Mouse (Mus musculus): ENCODE results near the gene Pcgf3.
"Not testable (repeated sequence)": the region's sequence is repeated elsewhere in the genome, so short reads cannot be mapped to it uniquely, and the experiment has no call there.

Pcgf3 gene

GRCm38 (mm10) chr5:108469617-108470016 lies 8.6 kb downstream of the Pcgf3 start:
- DNase-seq (ENCODE audit: low spot score): no peak

DNA sequence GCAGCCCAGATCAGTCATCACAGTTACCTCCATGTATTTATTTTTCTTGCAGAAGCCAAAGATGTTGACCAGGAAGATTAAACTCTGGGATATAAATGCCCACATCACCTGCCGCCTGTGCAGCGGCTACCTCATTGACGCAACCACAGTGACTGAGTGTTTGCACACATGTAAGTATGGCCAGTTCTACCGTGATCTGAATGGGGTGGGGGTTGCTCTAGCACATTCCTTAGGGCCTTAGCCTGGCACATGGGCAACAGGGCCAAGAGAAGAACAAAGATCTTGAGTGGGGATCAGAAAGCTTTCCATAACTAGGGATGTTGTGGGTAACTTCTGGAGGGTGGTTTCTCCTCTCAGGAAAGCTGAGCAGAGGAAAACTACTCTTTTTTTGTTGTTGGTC lies 12.7 kb downstream of the Pcgf3 start:
- DNase-seq (ENCODE audit: low spot score): no peak

DNA sequence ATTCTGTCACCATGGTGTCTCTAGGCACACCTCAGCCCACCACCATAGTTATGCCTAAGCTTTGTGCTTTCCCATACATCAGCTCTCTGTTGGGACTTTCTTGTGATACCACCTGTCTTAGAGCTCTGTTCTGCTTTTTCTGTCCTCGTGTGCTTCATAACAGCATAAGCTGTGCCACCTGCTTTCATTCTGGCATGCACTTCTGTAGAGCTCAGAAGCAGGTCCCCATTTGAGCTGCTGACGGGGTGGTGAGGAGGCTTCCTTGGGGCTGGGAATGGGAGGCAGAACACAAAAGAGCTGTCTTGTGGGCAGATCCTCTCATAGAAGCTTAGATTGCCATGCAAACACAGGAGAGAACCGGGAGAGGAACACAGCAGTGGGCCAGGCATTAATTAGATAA lies 14.9 kb downstream of the Pcgf3 start:
- DNase-seq (ENCODE audit: low spot score): no peak

- DNase-seq (ENCODE audit: low spot score): no peak
These were observed 22.0 kb downstream of the Pcgf3 start for GRCm38 (mm10) chr5:108483006-108483405.

DNA sequence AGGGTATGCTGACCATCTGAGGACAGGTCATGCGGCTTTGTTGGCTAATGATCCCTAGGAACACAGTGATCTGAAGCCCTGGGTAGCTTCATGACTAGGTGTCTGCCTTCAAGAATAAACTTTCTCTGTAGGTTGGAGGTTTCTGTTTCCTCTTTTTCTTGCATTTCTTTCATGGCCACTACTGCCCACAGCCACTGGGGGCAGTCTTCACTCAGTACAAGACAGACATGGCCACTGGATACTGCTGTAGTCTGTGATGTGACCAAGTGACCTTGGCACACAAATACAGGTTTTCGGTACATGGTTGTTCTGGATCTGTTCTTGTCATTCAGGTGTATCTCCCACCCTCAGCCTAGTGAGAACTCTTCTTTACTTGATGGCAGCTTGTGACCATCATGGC lies 24.2 kb downstream of the Pcgf3 start:
- no peak for DNase-seq (ENCODE audit: low spot score)

- not testable (repeated sequence) for DNase-seq (ENCODE audit: low spot score)
These were observed 25.1 kb downstream of the Pcgf3 start for GRCm38 (mm10) chr5:108486148-108486547.

GRCm38 (mm10) chr5:108501573-108501972 lies 40.5 kb downstream of the Pcgf3 start:
- no peak for DNase-seq (ENCODE audit: low spot score)

DNA sequence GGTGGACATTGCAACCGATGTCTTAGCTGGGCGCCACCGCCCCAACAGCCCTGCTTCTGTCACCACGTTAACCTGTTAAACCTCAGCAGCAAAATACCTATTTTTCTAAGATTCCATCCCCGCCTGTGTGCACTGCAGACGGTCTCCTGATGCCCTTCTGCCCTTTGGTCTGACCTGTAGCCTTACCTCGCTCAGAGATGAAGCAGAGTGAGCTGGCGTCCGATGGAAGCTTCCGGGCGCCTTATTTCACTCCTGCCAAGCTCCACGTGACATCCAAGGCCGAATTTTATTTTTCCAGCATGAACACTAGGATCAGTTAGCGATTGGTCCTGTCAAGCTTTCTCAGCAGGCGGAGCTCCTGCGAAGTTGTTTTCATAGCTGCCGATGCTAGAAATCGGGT lies 41.3 kb downstream of the Pcgf3 start:
- no peak for DNase-seq (ENCODE audit: low spot score)

DNA sequence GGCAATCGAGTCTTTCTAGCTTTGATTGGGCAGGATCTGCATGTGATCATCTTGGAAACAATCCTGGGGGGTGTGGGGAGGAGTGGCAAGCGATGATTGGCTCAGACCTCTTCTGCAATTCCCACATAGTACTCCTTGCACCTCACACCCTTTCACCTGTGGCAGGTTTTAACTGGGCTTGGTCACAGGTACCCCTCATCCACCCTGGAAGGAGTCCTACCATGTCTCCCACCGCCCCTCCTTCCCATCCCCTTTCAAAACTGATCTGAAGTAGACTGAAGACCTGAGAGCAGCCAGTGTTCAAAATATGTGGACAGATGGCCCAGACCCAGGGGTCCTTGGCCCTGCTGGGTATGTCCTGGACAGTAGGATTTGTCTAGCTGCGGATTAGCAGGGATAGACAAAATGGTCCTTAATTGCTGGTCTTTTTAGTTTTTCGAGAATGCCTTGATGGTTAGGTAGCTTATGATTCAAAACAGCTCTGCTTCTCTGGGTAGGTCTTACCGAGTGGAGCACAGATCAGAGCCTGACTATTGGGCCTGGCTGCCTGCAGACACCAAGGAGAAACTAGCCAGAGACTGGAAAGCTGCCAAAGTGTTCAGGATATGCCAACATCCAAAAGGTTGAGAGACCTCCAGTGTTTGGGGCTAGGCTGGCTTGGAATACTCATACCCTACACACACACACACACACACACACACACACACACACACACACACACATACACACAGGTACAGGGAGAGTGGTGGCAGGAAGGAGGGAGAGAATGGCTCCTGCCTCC lies 54.7 kb downstream of the Pcgf3 start:
- DNase-seq (ENCODE audit: low spot score): no peak

GRCm38 (mm10) chr5:108516655-108517054 lies 55.6 kb downstream of the Pcgf3 start:
- no peak for DNase-seq (ENCODE audit: low spot score)

GRCm38 (mm10) chr5:108518106-108518885 lies 57.3 kb downstream of the Pcgf3 start:
- no peak for DNase-seq (ENCODE audit: low spot score)

DNA sequence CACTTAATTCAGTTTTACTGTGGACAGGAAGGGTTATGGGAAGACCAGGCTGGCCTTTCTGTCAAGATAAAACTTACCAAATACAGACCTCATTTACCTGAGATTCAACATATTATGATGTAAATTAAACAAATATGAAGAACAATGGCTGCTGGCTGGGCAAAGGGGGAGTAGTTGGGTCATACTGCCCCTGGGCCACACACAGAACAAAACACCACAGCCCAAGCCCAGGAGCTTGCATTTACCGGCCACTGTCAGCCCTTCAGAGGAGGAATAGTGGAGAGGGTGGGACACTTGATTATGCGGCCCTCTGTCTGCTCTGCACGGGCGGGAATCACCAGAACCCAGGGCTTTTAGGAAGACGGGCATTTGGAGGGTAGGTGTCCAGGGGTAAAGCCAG lies 57.9 kb downstream of the Pcgf3 start:
- no peak for DNase-seq (ENCODE audit: low spot score)

DNA sequence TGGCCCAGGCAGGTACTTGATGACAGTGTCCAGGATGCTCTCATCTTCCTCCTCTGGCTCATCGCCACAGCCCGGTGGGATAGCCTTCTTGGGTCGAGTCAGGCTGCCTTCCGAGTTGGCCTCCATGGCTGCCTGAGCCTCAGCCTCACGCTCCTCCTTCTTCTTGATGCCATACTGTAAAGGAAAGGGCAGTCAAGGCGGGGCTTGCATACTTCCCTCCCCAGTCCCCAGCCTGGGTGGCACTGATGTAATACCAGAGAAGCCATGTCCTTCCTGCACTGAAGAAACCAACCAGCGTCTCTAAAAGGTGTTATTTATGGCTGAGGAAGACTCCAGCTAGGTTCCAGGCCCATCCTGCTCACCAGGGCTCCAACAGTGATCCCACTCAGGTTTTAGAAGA lies 59.1 kb downstream of the Pcgf3 start:
- no peak for DNase-seq (ENCODE audit: low spot score)

- no peak for DNase-seq (ENCODE audit: low spot score)
These were observed 60.0 kb downstream of the Pcgf3 start for GRCm38 (mm10) chr5:108521016-108521415.

- DNase-seq (ENCODE audit: low spot score): no peak
These were observed 60.9 kb downstream of the Pcgf3 start for GRCm38 (mm10) chr5:108521896-108522295.

DNA sequence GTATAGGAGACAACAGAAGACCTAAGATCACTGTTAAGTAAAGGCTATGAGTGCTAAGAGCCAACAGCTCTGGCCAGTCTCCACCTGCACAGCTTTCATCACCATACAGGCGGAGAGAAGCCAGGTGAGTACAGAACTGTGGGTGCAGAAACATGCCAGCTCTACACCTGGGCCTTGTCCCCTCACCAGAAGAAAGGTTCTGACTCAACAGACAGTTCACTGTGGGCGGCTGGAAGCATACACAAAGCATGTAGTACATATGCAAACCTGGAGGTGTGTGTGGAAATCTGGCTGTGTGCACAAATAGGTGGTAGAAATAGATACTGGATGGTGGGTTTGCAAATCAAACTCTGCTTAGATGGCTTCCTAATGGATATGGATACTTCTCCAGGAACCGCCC lies 61.6 kb downstream of the Pcgf3 start:
- no peak for DNase-seq (ENCODE audit: low spot score)

- DNase-seq (ENCODE audit: low spot score): no peak
These were observed 73.2 kb downstream of the Pcgf3 start for GRCm38 (mm10) chr5:108534188-108534587.

DNA sequence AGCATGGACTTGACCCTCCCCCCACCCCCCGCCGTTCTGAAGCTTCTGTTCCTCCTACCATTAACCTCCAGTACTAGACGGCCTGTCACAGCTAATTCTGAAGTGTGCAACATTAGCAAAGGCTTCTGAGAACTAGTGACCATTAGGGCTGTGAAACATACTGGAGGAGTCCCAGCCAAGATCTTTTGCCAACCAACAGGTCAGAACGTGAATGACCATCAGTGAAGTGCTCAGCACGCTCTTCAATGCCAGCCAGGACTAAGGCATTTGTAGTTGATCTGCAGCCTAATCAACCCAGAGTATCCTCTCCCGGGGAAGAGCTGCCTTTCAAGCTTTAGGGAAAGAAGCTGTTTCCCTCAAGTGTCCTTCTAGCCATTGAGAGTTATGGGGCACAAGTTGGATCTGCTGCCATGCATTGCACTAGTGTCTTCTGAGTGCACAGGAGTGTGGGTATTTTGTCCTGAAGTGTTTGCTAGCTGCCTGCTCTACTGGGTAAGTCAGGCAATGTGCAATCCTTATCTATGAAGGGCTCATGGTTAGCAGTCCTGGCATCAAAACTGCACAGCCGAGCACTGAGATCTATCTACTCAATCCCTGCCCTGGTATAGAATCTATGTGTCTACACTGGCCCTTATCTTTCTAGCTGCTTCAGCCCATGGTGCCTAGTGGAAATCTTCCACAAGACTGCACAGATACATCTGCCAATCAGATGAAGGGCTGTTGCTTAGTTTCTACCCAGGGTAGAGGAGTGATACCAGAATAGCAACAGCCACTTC lies 82.7 kb downstream of the Pcgf3 start:
- DNase-seq (ENCODE audit: low spot score): no peak

- DNase-seq (ENCODE audit: low spot score): no peak
These were observed 86.6 kb downstream of the Pcgf3 start for GRCm38 (mm10) chr5:108547636-108548035.

DNA sequence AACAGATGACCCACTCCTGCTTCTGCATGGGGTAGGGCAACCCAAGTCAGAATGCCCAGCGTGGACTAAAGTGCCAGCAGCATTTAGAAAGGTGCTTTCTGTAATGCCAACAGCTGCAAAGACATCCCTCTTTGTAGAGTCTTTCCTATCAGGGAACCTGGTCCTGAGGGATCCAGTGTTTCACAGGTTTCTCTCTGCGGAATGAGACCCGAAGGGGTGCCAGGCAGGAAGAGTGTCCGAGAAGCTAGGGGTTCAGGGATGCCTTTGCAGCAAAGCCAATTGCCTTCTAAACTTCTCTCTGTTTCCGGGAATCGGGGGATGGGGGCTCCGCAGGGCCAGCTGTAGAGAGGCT lies 88.1 kb downstream of the Pcgf3 start:
- DNase-seq (ENCODE audit: low spot score): no peak

DNA sequence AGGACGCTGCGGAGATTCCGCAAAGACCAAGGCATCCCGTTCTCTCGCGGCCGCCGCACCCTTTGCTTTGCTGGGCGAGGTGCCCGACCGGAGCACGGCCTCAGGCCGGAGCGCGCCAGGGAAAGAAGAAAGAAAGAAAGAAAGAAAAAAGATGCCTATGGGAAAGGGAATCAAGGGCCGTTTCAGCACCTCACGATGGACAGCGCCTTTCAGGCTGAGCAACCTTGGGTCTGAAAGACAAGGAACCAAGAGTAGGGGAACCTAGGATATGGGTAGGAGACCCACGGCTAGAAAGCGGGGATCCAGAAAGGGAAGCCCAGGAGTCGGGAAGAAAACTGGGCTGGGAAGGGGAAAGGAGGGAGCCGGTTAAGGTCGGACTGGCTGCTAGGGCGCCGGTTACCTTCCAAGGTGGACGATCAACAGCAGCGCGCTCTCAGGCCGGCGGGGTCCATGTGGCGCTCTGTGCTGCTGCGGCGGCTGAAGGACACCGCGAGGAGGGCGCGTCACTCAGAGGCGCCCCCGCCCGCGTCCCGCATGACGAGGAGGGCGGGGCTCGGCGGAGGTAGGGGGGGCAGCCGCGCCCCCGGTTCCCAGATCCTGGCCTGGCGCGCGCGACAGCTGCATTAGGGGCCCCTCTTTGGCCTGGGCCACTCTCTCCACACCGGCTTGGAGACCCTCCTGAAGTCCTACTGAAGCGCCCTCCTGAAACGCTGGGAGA lies 88.6 kb downstream of the Pcgf3 start, which contains the start of gene Cplx1:
Gene Cplx1, minus strand, starts transcription at position 536 of the 718 bp plus-strand sequence.
- no peak for DNase-seq (ENCODE audit: low spot score)

DNA sequence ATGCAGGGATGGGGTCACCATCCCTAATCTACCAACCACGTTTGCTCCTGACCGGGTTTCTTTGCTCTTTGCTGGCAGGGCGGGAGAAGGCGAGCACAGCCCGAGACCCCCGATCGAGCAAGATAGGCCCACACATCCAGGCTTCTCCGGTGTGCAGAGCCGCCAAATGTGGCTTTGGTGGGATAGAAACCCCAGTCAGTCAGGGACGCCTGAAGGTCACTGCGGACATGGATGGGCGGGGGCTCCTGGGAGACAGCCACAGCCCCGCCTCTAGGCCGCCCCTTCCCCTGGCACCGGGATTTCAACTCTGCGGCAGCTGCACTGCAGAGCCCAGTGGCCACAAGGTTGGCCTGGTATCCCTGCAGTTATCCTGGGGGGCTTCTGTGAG lies 89.2 kb downstream of the Pcgf3 start:
- no peak for DNase-seq (ENCODE audit: low spot score)

Data from urinary bladder, postnatal 10 days (tissue).